Mouse (Mus musculus) frontal cortex, postnatal 10 days (tissue): ENCODE results near the gene Tsc22d2.

Source experiments
- DNase-seq, 2 experiments: peaks; one replicate each; pipeline ENCODE4 v3.0.0; 2022; ENCODE audit warnings: low spot score in 2 of 2, mixed read lengths in 1 of 2

The Tsc22d2 gene

GRCm38 (mm10) chr3:58414234-58414938, at the start of gene Tsc22d2:
Gene Tsc22d2 (plus strand): TSS chr3:58414715.
- peak; percentile 91 to 97 for DNase-seq

- DNase-seq, result no peak
Observed at GRCm38 (mm10) chr3:58366756-58367155, 47.8 kb upstream of the Tsc22d2 start.

- DNase-seq, result no peak
Observed at GRCm38 (mm10) chr3:58370811-58371210, 43.7 kb upstream of the Tsc22d2 start.

GRCm38 (mm10) chr3:58372066-58372904, 42.2 kb upstream of the Tsc22d2 start:
- DNase-seq, result no peak

- no peak for DNase-seq
Observed at GRCm38 (mm10) chr3:58372905-58373208, 41.7 kb upstream of the Tsc22d2 start.

- DNase-seq, result no peak
Observed at GRCm38 (mm10) chr3:58374281-58374680, 40.2 kb upstream of the Tsc22d2 start.

- DNase-seq, result no peak
Observed at GRCm38 (mm10) chr3:58376713-58377112, 37.8 kb upstream of the Tsc22d2 start.

GRCm38 (mm10) chr3:58377589-58378134, 36.9 kb upstream of the Tsc22d2 start:
- DNase-seq, result no peak

- DNase-seq, result no peak
Observed at GRCm38 (mm10) chr3:58382676-58383075, 31.8 kb upstream of the Tsc22d2 start.

GRCm38 (mm10) chr3:58385060-58385459, 29.5 kb upstream of the Tsc22d2 start:
- no peak for DNase-seq

GRCm38 (mm10) chr3:58388731-58389130, 25.8 kb upstream of the Tsc22d2 start:
- DNase-seq, result no peak

GRCm38 (mm10) chr3:58398541-58398940, 16.0 kb upstream of the Tsc22d2 start:
- DNase-seq, result no peak

- no peak for DNase-seq
Observed at GRCm38 (mm10) chr3:58399931-58400330, 14.6 kb upstream of the Tsc22d2 start.

GRCm38 (mm10) chr3:58411669-58412068, 2.8 kb upstream of the Tsc22d2 start:
- no peak for DNase-seq

GRCm38 (mm10) chr3:58413671-58414070, 844 bp upstream of the Tsc22d2 start:
- no peak for DNase-seq

GRCm38 (mm10) chr3:58414986-58415883, 720 bp downstream of the Tsc22d2 start:
- DNase-seq, result peak; percentile 56 to 72

GRCm38 (mm10) chr3:58415884-58416725, 1.6 kb downstream of the Tsc22d2 start:
- DNase-seq, result peak; percentile 70 to 79

GRCm38 (mm10) chr3:58416726-58417437, 2.4 kb downstream of the Tsc22d2 start:
- DNase-seq, result peak; percentile 43 to 52

- DNase-seq, result no peak
Observed at GRCm38 (mm10) chr3:58418724-58419705, 4.5 kb downstream of the Tsc22d2 start.
